Mouse (Mus musculus) brown adipose tissue, adult 24 weeks (tissue): ENCODE measurements around the gene Rtel1. TPM values are rescaled to one million over a fixed set of nuclear protein-coding genes. Genes with fewer than 3 reads are reported as not detected.

Experiments used
- H3K27ac ChIP-seq: fragments of 200-500 bp; replicated peaks from 2 replicates; pipeline ENCODE4 v1.5.1; 2012; ENCODE audit warnings: low read depth, mild to moderate bottlenecking, low read length
- H3K4me1 ChIP-seq: fragments of 200-500 bp; 2 replicates; pipeline ENCODE4 v1.6.1; 2012; ENCODE audit warnings: low read length, mixed read lengths; ENCODE audit not compliant: control insufficient read depth, insufficient read depth, insufficient read length
- H3K4me3 ChIP-seq: fragments of 200-500 bp; 2 replicates; pipeline ENCODE4 v1.5.1; 2012; ENCODE audit warnings: low read depth, mild to moderate bottlenecking, low read length, moderate library complexity; ENCODE audit not compliant: insufficient read depth
- polyA plus RNA-seq: library from polyadenylated mRNA; stranded (reverse); fragments of >200 nt; gene quantifications from 2 replicates; pipeline ENCODE4 v1.2.4, GENCODE M21; 2012; ENCODE audit not compliant: missing spikeins, insufficient read depth, insufficient read length

Gene Rtel1
- polyA plus RNA-seq, 1 experiment, result 7.2 TPM

GRCm38 (mm10) chr2:181307144-181307804 lies 12.3 kb upstream of the Rtel1 start:
- Histone ChIP-seq H3K4me3 (no peak overlapping the region), H3K27ac (no peak overlapping the region)

GRCm38 (mm10) chr2:181312435-181312834 lies 7.1 kb upstream of the Rtel1 start:
- Histone ChIP-seq H3K27ac (no peak overlapping the region), H3K4me3 (no peak overlapping the region), H3K4me1 (peaks cover 10% of the 10 kb centered on the region; the same call in 1 of the 2 replicates)

More at GRCm38 (mm10) chr2:181307144-181307804, 12.3 kb upstream of the Rtel1 start:
- H3K4me1 ChIP-seq, result no peaks in the 10 kb centered on the region

GRCm38 (mm10) chr2:181313006-181313343 lies 6.6 kb upstream of the Rtel1 start:
- H3K4me1 ChIP-seq, result peaks cover 10% of the 10 kb centered on the region; the same call in 1 of the 2 replicates
- no peak overlapping the region for H3K4me3 ChIP-seq
- no peak overlapping the region for H3K27ac ChIP-seq

- no peak overlapping the region for H3K27ac ChIP-seq
- peaks cover 10% of the 10 kb centered on the region; the same call in 1 of the 2 replicates for H3K4me1 ChIP-seq
- H3K4me3 ChIP-seq, result peak overlapping the region; percentile 35
These were observed 6.0 kb upstream of the Rtel1 start for GRCm38 (mm10) chr2:181313344-181314079.

GRCm38 (mm10) chr2:181314080-181314810 lies 5.3 kb upstream of the Rtel1 start, which contains the start of gene Stmn3:
Gene Stmn3 (minus strand): TSS chr2:181314500.
- H3K4me3 ChIP-seq, result peak within 1 kb of the TSS; percentile 35
- peaks cover 10% of the 10 kb centered on the region; the same call in 1 of the 2 replicates for H3K4me1 ChIP-seq

GRCm38 (mm10) chr2:181320103-181320499 lies 562 bp downstream of the Rtel1 start:
- Histone ChIP-seq H3K4me1 (no peaks in the 10 kb centered on the region; the same call in 1 of the 2 replicates), H3K4me3 (peak overlapping the region; percentile 84), H3K27ac (no peak overlapping the region)

More at GRCm38 (mm10) chr2:181314080-181314810, 5.3 kb upstream of the Rtel1 start, which contains the start of gene Stmn3:
- H3K27ac ChIP-seq, result no peak within 1 kb of the TSS

- Histone ChIP-seq H3K4me3 (no peak overlapping the region), H3K4me1 (no peaks in the 10 kb centered on the region; the same call in 1 of the 2 replicates), H3K27ac (no peak overlapping the region)
These were observed 2.6 kb downstream of the Rtel1 start for GRCm38 (mm10) chr2:181322136-181322535.

- Histone ChIP-seq H3K27ac (no peak overlapping the region), H3K4me1 (no peaks in the 10 kb centered on the region), H3K4me3 (no peak overlapping the region)
These were observed 6.6 kb downstream of the Rtel1 start for GRCm38 (mm10) chr2:181326098-181326497.

GRCm38 (mm10) chr2:181332542-181332941 lies 13.0 kb downstream of the Rtel1 start:
- Histone ChIP-seq H3K4me1 (no peaks in the 10 kb centered on the region), H3K4me3 (no peak overlapping the region), H3K27ac (no peak overlapping the region)

GRCm38 (mm10) chr2:181334023-181334422 lies 14.5 kb downstream of the Rtel1 start:
- Histone ChIP-seq H3K4me1 (no peaks in the 10 kb centered on the region), H3K4me3 (no peak overlapping the region), H3K27ac (no peak overlapping the region)

- no peaks in the 10 kb centered on the region for H3K4me1 ChIP-seq
- no peak overlapping the region for H3K4me3 ChIP-seq
- H3K27ac ChIP-seq, result no peak overlapping the region
These were observed 20.9 kb downstream of the Rtel1 start for GRCm38 (mm10) chr2:181340426-181340825.

GRCm38 (mm10) chr2:181342766-181343165 lies 23.2 kb downstream of the Rtel1 start:
- Histone ChIP-seq H3K27ac (no peak overlapping the region), H3K4me3 (no peak overlapping the region), H3K4me1 (no peaks in the 10 kb centered on the region)

- no peaks in the 10 kb centered on the region for H3K4me1 ChIP-seq
- H3K27ac ChIP-seq, result no peak overlapping the region
- H3K4me3 ChIP-seq, result no peak overlapping the region
These were observed 37.2 kb downstream of the Rtel1 start for GRCm38 (mm10) chr2:181356780-181357179.

- Histone ChIP-seq H3K27ac (no peak overlapping the region), H3K4me1 (peaks cover 8% of the 10 kb centered on the region), H3K4me3 (peak overlapping the region; percentile 86)
These were observed 44.4 kb downstream of the Rtel1 start for GRCm38 (mm10) chr2:181363946-181364345.

GRCm38 (mm10) chr2:181364487-181364859 lies 44.9 kb downstream of the Rtel1 start:
- Histone ChIP-seq H3K27ac (peak overlapping the region; percentile 87), H3K4me3 (peak overlapping the region; percentile 86), H3K4me1 (peaks cover 8% of the 10 kb centered on the region)
